Mouse (Mus musculus) right cerebral cortex, postnatal 25 days (tissue): ENCODE measurements at regions not wholly inside any gene's neighbourhood (a gene's known extent, or its start where the extent isn't known, plus 50 kb on each side); places are given as distances from the start of the nearest gene placed in this dataset.

Experiments
- DNase-seq: peaks from one replicate; pipeline ENCODE4 v3.0.0; 2022

DNA sequence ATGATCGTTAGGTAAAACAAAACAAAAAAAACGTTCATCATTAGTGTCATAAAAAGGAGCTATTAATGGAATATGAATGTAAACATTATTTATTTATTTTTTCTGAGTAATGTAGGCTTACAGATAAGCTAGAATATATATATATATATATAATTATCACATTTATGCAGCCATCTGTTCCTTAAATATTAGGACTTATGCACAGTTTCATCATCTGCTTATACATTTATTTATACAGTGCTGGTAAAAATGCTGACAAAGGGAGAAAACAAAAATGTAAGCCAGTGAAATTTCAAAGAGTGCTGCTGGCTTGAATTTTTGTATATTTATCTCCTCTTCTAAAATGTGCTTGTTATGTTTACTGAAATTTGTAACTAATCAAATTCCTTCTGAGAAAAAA, 4841.7 kb upstream of the Gm7489 start:
- no peak for DNase-seq

DNA sequence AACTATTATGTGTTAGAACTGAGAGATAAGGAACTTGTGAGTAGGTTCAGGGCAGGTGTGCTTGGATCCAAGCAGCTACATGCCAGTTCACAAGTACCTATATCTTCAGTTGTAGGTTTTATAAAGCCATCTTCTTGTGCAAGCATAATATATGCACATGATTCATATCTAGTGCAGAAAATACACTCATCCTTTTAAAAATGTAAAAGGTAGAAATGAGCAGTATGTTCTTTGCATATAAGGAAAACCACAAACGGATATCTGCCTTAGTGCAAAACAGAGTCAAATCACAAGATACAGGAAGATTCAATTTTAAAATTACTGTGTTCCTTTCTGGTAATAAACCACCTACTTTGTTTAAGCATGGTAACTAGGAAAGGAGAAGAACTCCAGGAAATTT, 4819.6 kb upstream of the Gm7489 start:
- DNase-seq = no peak

DNA sequence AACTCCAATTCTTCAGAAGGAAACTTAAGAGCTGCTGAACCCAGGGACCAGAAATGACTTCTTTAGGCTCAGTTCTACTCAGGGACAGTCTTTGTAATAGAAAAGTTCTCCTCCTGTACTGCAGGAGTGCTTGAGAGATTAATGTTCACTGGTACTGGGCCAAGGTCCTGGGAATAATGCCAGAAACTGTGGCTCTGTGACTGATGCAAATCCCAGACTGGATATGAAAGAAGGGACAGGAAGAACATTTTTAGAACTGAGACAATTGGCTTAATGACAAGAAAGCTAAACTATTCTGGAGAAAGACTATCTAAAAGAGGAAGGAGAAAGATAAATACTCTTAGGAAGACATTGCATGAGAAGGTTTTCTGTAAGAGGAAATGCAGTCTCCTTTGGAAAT, 4818.8 kb upstream of the Gm7489 start:
- DNase-seq = peak; percentile 12

DNA sequence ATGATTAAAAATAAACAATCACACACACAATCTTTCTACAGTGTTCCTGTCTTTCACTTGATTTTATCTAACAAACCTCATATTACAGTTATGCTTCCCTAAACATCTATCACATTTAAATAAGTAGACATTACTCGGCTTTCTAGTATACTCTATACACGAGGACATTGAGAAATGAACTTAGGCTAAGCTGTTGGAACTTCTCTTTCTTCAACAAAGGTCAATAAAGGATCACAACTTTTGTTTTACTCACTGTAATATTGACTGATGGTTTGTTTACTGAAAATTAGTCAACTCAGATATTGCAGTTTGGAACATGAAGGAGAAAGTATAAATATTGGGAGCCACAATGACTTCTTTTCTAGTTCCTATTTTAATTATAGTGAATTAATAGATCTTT, 4818.3 kb upstream of the Gm7489 start:
- DNase-seq = no peak
